In the genomic region with DNA sequence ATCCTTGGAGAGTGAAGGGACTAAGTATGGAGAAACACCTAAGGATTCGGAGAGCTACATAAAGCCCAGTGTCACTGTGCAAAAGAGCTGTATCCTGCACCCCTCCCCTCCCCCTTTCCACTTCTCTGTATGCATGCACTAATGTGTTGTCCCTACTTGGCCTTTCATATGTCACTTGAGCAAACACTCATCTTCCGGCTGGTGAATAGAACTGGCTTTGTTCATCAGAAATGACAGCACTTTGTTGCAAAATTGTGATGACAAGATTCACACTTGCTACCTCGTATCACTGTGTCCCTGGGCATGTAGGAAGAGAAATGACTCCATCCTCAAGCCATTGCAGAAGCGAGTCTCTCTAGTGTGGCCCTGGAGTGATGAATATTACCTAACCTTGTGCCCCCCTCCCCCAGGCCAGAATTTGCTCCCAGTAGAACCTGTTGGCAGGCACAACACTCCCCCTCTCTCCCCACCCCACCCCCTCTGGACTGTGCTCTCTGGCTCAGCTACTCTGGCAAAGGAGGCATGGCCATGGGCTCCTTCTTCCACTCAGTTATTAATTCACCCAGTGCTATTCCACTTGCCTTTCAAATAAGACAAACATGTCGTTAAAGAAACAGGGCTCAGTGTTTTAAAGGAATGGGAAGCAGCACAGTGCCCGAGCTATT, we compare ENCODE assay signal across 10 mouse cellular contexts.
DNase-seq lines count a peak whose midpoint lies in the region; ATAC-seq lines count a peak whose summit lies in the region.
"Had no signal": no experiment of that assay in that cellular context is flagged by ENCODE, and none has a peak within 500 bp of the region (broad histone marks: within the 10 kb centered on the region; RNA-seq: fewer than 3 reads in every experiment).

No protein-coding gene starts in this region.

- WGBS in heart, embryonic 13.5 days, result 44% methylated on average over 6 of the region's 6 CpGs
- 27% methylated on average over 6 of the region's 6 CpGs for WGBS in lung, embryonic 15.5 days
- 53% methylated on average over 6 of the region's 6 CpGs for WGBS in hindbrain, embryonic 10.5 days

- no peak overlapping the region for H3K9ac ChIP-seq in heart, embryonic 13.5 days
- H3K9ac ChIP-seq in lung, embryonic 15.5 days, result no peak overlapping the region

- no peaks in the 10 kb centered on the region for H3K9me3 ChIP-seq in heart, embryonic 13.5 days
- no peaks in the 10 kb centered on the region for H3K9me3 ChIP-seq in lung, embryonic 15.5 days
- H3K9me3 ChIP-seq in hindbrain, embryonic 10.5 days, result no peaks in the 10 kb centered on the region

- no peak overlapping the region for H3K4me3 ChIP-seq in heart, embryonic 13.5 days
- no peak overlapping the region for H3K4me3 ChIP-seq in lung, embryonic 15.5 days
- H3K4me3 ChIP-seq in hindbrain, embryonic 10.5 days, result no peak overlapping the region

- H3K36me3 ChIP-seq in heart, embryonic 13.5 days, result no peaks in the 10 kb centered on the region
- no peaks in the 10 kb centered on the region for H3K36me3 ChIP-seq in lung, embryonic 15.5 days
- H3K36me3 ChIP-seq in hindbrain, embryonic 10.5 days, result no peaks in the 10 kb centered on the region

- no peak for ATAC-seq in heart, embryonic 13.5 days (ENCODE audit: extremely low read depth, insufficient number of reproducible peaks, low FRiP score, low TSS enrichment)
- ATAC-seq in lung, embryonic 15.5 days (ENCODE audit: borderline replicate concordance, extremely low read depth, low FRiP score, low TSS enrichment), result peak; percentile 66; the same call in 1 of the 2 replicates

- H3K27me3 ChIP-seq in heart, embryonic 13.5 days (replicated peaks), result no peaks in the 10 kb centered on the region
- no peaks in the 10 kb centered on the region for H3K27me3 ChIP-seq in lung, embryonic 15.5 days
- H3K27me3 ChIP-seq in hindbrain, embryonic 10.5 days (ENCODE audit: insufficient read depth, poor library complexity, severe bottlenecking), result no peaks in the 10 kb centered on the region

- no peak overlapping the region for H3K4me2 ChIP-seq in heart, embryonic 13.5 days
- no peak overlapping the region for H3K4me2 ChIP-seq in lung, embryonic 15.5 days

- peak overlapping the region; percentile 30 for H3K27ac ChIP-seq in heart, embryonic 13.5 days (replicated peaks)
- peak overlapping the region; percentile 67 for H3K27ac ChIP-seq in lung, embryonic 15.5 days
- H3K27ac ChIP-seq in hindbrain, embryonic 10.5 days, result no peak overlapping the region

- H3K4me1 ChIP-seq in heart, embryonic 13.5 days, result peaks cover 40% of the 10 kb centered on the region
- peaks cover 35% of the 10 kb centered on the region for H3K4me1 ChIP-seq in lung, embryonic 15.5 days
- H3K4me1 ChIP-seq in hindbrain, embryonic 10.5 days (replicated peaks), result peaks cover 21% of the 10 kb centered on the region

- no peak for DNase-seq in heart, adult 18-20 months
- no peak for DNase-seq in lung, postnatal 14 days
- DNase-seq in kidney, postnatal 10 days, result peak; percentile 81
- DNase-seq in testis, postnatal 10 days (ENCODE audit: low spot score), result peak; percentile 55
- no peak for DNase-seq in layer of hippocampus, adult 11-12 months (ENCODE audit: low spot score)
- DNase-seq in hindbrain, embryonic 10.5 days (ENCODE audit: low spot score), result no peak
- DNase-seq: cerebellum, adult 18-20 months; right cerebral cortex, adult 18-20 months had no signal

Comparison
In these comparisons a context has a peak if more than half of its experiments do, and no peak if none do; other contexts are left out.
1. DNase-seq: peak in kidney, postnatal 10 days (single experiment) and testis, postnatal 10 days (single experiment); none in heart, adult 18-20 months (0 of 2), lung, postnatal 14 days (single experiment), layer of hippocampus, adult 11-12 months (single experiment) and hindbrain, embryonic 10.5 days (single experiment).